19 mouse cellular contexts compared by ENCODE assay signal in the genomic region with DNA sequence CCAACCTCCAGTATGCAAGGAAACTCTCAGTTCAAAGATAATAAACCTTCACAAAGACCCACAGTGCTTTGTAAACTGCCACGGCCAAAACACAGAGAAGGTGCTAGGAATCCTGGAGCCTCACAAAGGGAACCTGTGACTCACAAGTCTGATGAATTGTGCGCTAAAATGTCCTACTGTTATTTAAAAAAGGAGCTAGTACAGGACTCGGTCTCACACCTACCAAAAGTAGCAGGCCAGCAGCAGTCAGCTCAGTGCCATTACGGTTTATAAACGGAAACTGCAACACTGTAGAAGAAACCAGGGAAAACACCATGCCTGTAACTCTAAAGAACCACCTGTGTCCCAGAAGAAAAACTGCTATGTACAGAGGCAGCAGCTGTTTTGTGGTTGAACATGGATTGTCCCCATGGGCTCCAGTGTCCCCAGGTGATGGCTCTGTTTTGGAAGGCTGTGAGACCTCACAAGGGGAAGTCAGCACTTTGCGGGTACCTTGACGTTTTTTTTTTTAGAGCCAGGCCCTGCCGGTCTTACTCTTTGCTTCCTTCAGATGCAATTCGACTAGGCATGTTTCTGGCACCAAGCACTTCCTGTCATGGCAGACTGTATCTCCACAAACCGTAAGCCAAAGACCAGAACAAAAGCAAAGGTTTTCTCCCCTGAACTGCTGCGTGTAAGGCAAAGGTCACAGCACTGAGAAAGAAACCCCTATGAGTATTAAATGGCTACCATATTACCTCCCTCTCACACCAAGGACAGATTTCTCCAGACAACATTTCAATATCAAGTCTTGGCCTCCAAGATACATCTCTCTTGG. TPM values are rescaled to one million over a fixed set of nuclear protein-coding genes. Genes with fewer than 3 reads are reported as not detected.
A peak's percentile ranks its signal among the peaks of the same experiment; 100 is the strongest.
DNase-seq lines count a peak whose midpoint lies in the region; ATAC-seq and TF ChIP-seq lines count a peak whose summit lies in the region.
"Had no signal": no experiment of that assay in that cellular context is flagged by ENCODE, and none has a peak within 500 bp of the region (broad histone marks: within the 10 kb centered on the region; RNA-seq: fewer than 3 reads in every experiment).

No protein-coding gene starts in this region.

- no peak; the same call in 1 of the 2 replicates for TF ChIP-seq POLR2A in CH12.LX (IDR thresholded peaks at IDR 0.05; ENCODE audit: low read depth, low read length)

- no peak overlapping the region for H3K4me3 ChIP-seq in forebrain, embryonic 12.5 days (replicated peaks)
- no peak overlapping the region for H3K4me3 ChIP-seq in forebrain, embryonic 15.5 days
- no peak overlapping the region for H3K4me3 ChIP-seq in midbrain, embryonic 10.5 days
- no peak overlapping the region for H3K4me3 ChIP-seq in midbrain, embryonic 15.5 days
- no peak overlapping the region for H3K4me3 ChIP-seq in CH12.LX (replicated peaks in 1 of 3; ENCODE audit: low read depth in 2 of 3, low read length in 2 of 3, poor library complexity in 1 of 3)
- H3K4me3 ChIP-seq in limb, embryonic 11.5 days (ENCODE audit: low read depth, low read length): no peak overlapping the region
- H3K4me3 ChIP-seq: forebrain, embryonic 13.5 days; hindbrain, embryonic 15.5 days; limb, embryonic 15.5 days had no signal

- no peaks in the 10 kb centered on the region for H3K36me3 ChIP-seq in forebrain, embryonic 12.5 days (replicated peaks)
- H3K36me3 ChIP-seq in forebrain, embryonic 15.5 days: no peaks in the 10 kb centered on the region
- H3K36me3 ChIP-seq in midbrain, embryonic 10.5 days: no peaks in the 10 kb centered on the region
- no peaks in the 10 kb centered on the region for H3K36me3 ChIP-seq in midbrain, embryonic 15.5 days (replicated peaks)
- H3K36me3 ChIP-seq in CH12.LX (replicated peaks in 1 of 2; ENCODE audit: control insufficient read depth in 1 of 2, insufficient read depth in 1 of 2, low read length in 1 of 2): peaks cover 21% of the 10 kb centered on the region in 2 experiments
- H3K36me3 ChIP-seq in limb, embryonic 11.5 days (ENCODE audit: control insufficient read depth, insufficient read depth, low read length): no peaks in the 10 kb centered on the region
- H3K36me3 ChIP-seq: hindbrain, embryonic 15.5 days; limb, embryonic 15.5 days had no signal

- H3K79me2 ChIP-seq in CH12.LX (replicated peaks; ENCODE audit: control insufficient read depth, extremely low read depth, insufficient read depth, poor library complexity, severe bottlenecking): peaks cover 3% of the 10 kb centered on the region; the same call in 1 of the 2 replicates

- 0 out of 2 replicates have a peak overlapping the region, but pooled peaks have one; percentile 54 for H3K27ac ChIP-seq in forebrain, embryonic 12.5 days
- no peak overlapping the region for H3K27ac ChIP-seq in forebrain, embryonic 15.5 days (replicated peaks)
- 0 out of 2 replicates have a peak overlapping the region, but pooled peaks have one; percentile 4 for H3K27ac ChIP-seq in midbrain, embryonic 10.5 days (replicated peaks)
- H3K27ac ChIP-seq in midbrain, embryonic 15.5 days: no peak overlapping the region
- H3K27ac ChIP-seq in CH12.LX (ENCODE audit: insufficient read depth, low read depth): peak overlapping the region; percentile 48
- peak overlapping the region; percentile 73 for H3K27ac ChIP-seq in limb, embryonic 11.5 days (replicated peaks; ENCODE audit: low read depth, low read length)
- H3K27ac ChIP-seq: forebrain, embryonic 13.5 days; hindbrain, embryonic 15.5 days; limb, embryonic 15.5 days had no signal

- in situ Hi-C loops in CH12.LX (cut with MboI; ENCODE audit: low pct_ligation_motif_present, low pct_unique_long_range_greater_than_20kb, low sequenced_read_pairs): no loop called here

- TF ChIP-seq CTCF in CH12.LX (conservative IDR thresholded peaks at IDR 0.05 in 1 of 2, IDR thresholded peaks at IDR 0.05 in 1 of 2; ENCODE audit: low read depth in 2 of 2, low read length in 2 of 2): no peak

- peaks cover 41% of the 10 kb centered on the region for H3K4me1 ChIP-seq in forebrain, embryonic 12.5 days
- H3K4me1 ChIP-seq in forebrain, embryonic 15.5 days: peaks cover 32% of the 10 kb centered on the region
- H3K4me1 ChIP-seq in midbrain, embryonic 10.5 days: peaks cover 46% of the 10 kb centered on the region
- peaks cover 23% of the 10 kb centered on the region for H3K4me1 ChIP-seq in midbrain, embryonic 15.5 days
- H3K4me1 ChIP-seq in CH12.LX (ENCODE audit: control insufficient read depth in 1 of 2, insufficient read depth in 2 of 2): peaks cover 8 to 36% of the 10 kb centered on the region in 2 experiments
- peaks cover 7% of the 10 kb centered on the region for H3K4me1 ChIP-seq in limb, embryonic 11.5 days (ENCODE audit: control insufficient read depth, insufficient read depth, low read length)

- TF ChIP-seq RAD21 in CH12.LX (IDR thresholded peaks at IDR 0.05; ENCODE audit: low read depth, low read length): no peak; the same call in none of the 2 replicates

- DNase-seq in midbrain, embryonic 10.5 days (ENCODE audit: low spot score): no peak
- peak; percentile 98 for DNase-seq in CH12.LX (ENCODE audit: extremely low read depth)
- DNase-seq in limb, embryonic 11.5 days (ENCODE audit: low spot score): no peak
- no peak for DNase-seq in MN1 (ENCODE audit: low spot score)
- no peak for DNase-seq in heart, adult 11 months
- DNase-seq: adrenal gland, postnatal 10 days; cerebellum, adult 9-10 months; gastrocnemius, postnatal 10 days; heart, postnatal 10 days had no signal

- WGBS in forebrain, embryonic 12.5 days: 66% methylated on average over 11 of the region's 11 CpGs
- WGBS in forebrain, embryonic 15.5 days: 59% methylated on average over 11 of the region's 11 CpGs
- WGBS in midbrain, embryonic 10.5 days: 79% methylated on average over 11 of the region's 11 CpGs
- 71% methylated on average over 11 of the region's 11 CpGs for WGBS in midbrain, embryonic 15.5 days
- 55% methylated on average over 11 of the region's 11 CpGs for WGBS in limb, embryonic 11.5 days

- no peak for ATAC-seq in forebrain, embryonic 12.5 days (ENCODE audit: low FRiP score)
- ATAC-seq in forebrain, embryonic 15.5 days (replicated peaks): no peak
- ATAC-seq in midbrain, embryonic 15.5 days (replicated peaks): no peak
- ATAC-seq in limb, embryonic 11.5 days (ENCODE audit: insufficient number of reproducible peaks, low FRiP score, low TSS enrichment, low read depth): no peak
- ATAC-seq: forebrain, embryonic 13.5 days; intestine, postnatal 0 days had no signal

- 0 out of 2 replicates have a peak, but pooled peaks cover 4% of the 10 kb centered on the region for H3K27me3 ChIP-seq in forebrain, embryonic 12.5 days
- no peaks in the 10 kb centered on the region for H3K27me3 ChIP-seq in forebrain, embryonic 15.5 days
- no peaks in the 10 kb centered on the region for H3K27me3 ChIP-seq in midbrain, embryonic 10.5 days (ENCODE audit: low read depth, poor library complexity, severe bottlenecking)
- no peaks in the 10 kb centered on the region for H3K27me3 ChIP-seq in midbrain, embryonic 15.5 days (replicated peaks)
- no peaks in the 10 kb centered on the region for H3K27me3 ChIP-seq in CH12.LX (replicated peaks)
- H3K27me3 ChIP-seq in limb, embryonic 11.5 days (ENCODE audit: control insufficient read depth, insufficient read depth, low read length): no peaks in the 10 kb centered on the region
- H3K27me3 ChIP-seq: forebrain, embryonic 13.5 days; hindbrain, embryonic 15.5 days; limb, embryonic 15.5 days had no signal

- dilution Hi-C loops in CH12.LX (cut with MboI; ENCODE audit: extremely low pct_ligation_motif_present, extremely low pct_unique_long_range_greater_than_20kb, low sequenced_read_pairs): no loop called here

- no peak overlapping the region for H3K9ac ChIP-seq in forebrain, embryonic 12.5 days
- no peak overlapping the region for H3K9ac ChIP-seq in forebrain, embryonic 15.5 days (replicated peaks)
- H3K9ac ChIP-seq in midbrain, embryonic 15.5 days: no peak overlapping the region
- H3K9ac ChIP-seq in CH12.LX (ENCODE audit: insufficient read depth, low read depth): no peak overlapping the region
- H3K9ac ChIP-seq in limb, embryonic 11.5 days (ENCODE audit: low read length): no peak overlapping the region
- H3K9ac ChIP-seq: forebrain, embryonic 13.5 days; hindbrain, embryonic 15.5 days; limb, embryonic 15.5 days had no signal

- H3K4me2 ChIP-seq in forebrain, embryonic 12.5 days: no peak overlapping the region
- H3K4me2 ChIP-seq in forebrain, embryonic 15.5 days (replicated peaks): no peak overlapping the region
- H3K4me2 ChIP-seq in midbrain, embryonic 15.5 days: no peak overlapping the region
- H3K4me2 ChIP-seq in CH12.LX (ENCODE audit: insufficient read depth, low read depth, poor library complexity, severe bottlenecking): peak overlapping the region; percentile 24
- no peak overlapping the region; the same call in 1 of the 2 replicates for H3K4me2 ChIP-seq in limb, embryonic 11.5 days (ENCODE audit: low read depth, severe bottlenecking)
- H3K4me2 ChIP-seq: forebrain, embryonic 13.5 days; hindbrain, embryonic 15.5 days; limb, embryonic 15.5 days had no signal

- H3K9me3 ChIP-seq in forebrain, embryonic 12.5 days: no peaks in the 10 kb centered on the region
- H3K9me3 ChIP-seq in forebrain, embryonic 15.5 days: no peaks in the 10 kb centered on the region
- no peaks in the 10 kb centered on the region for H3K9me3 ChIP-seq in midbrain, embryonic 10.5 days (replicated peaks)
- H3K9me3 ChIP-seq in midbrain, embryonic 15.5 days: no peaks in the 10 kb centered on the region
- peaks cover 44% of the 10 kb centered on the region for H3K9me3 ChIP-seq in CH12.LX (replicated peaks; ENCODE audit: low read length)
- no peaks in the 10 kb centered on the region for H3K9me3 ChIP-seq in limb, embryonic 11.5 days (ENCODE audit: control insufficient read depth, low read length)
- H3K9me3 ChIP-seq: forebrain, embryonic 13.5 days; hindbrain, embryonic 15.5 days; limb, embryonic 15.5 days had no signal

- TF ChIP-seq EP300 in CH12.LX (IDR thresholded peaks at IDR 0.05; ENCODE audit: low read length): peak; percentile 99

RNA-seq across cellular contexts. Expression of gene Rffl, which starts 35.2 kb away (rescaled TPM):
- polyA plus RNA-seq in forebrain, embryonic 12.5 days (2016; fragmentation: Nextera tagmentation; extraction: Ambion mirVana): 16.6 and 19.1 TPM in 2 replicates
- polyA plus RNA-seq in forebrain, embryonic 15.5 days (2015; fragmentation: Nextera tagmentation; extraction: Ambion mirVana): 8.7 and 10.0 TPM in 2 replicates
- 11.5 and 12.0 TPM in 2 replicates for polyA plus RNA-seq in midbrain, embryonic 10.5 days (2016; fragmentation: Nextera tagmentation; extraction: Ambion mirVana)
- 4.1 and 4.6 TPM in 2 replicates for polyA plus RNA-seq in midbrain, embryonic 15.5 days (2015; fragmentation: Nextera tagmentation; extraction: Ambion mirVana)
- total RNA-seq in CH12.LX (2012; rRNA removed) (14.8 and 16.5 TPM in 2 replicates), CH12.LX (2014; rRNA removed) (1.2 and 1.5 TPM in 2 replicates)
- 3.0 TPM in 2 replicates for polyA plus RNA-seq in CH12.LX (2012; ENCODE audit: insufficient read length, low read depth)
- polyA plus RNA-seq in limb, embryonic 11.5 days (2014; fragmentation: Nextera tagmentation; extraction: Ambion mirVana): 11.4 and 12.7 TPM in 2 replicates

RNA-seq across cellular contexts. Expression of gene Rad51d, which starts 54.6 kb away (rescaled TPM):
- 12.6 and 14.2 TPM in 2 replicates for polyA plus RNA-seq in forebrain, embryonic 12.5 days (2016; fragmentation: Nextera tagmentation; extraction: Ambion mirVana)
- 13.5 and 14.2 TPM in 2 replicates for polyA plus RNA-seq in forebrain, embryonic 15.5 days (2015; fragmentation: Nextera tagmentation; extraction: Ambion mirVana)
- polyA plus RNA-seq in midbrain, embryonic 10.5 days (2016; fragmentation: Nextera tagmentation; extraction: Ambion mirVana): 16.3 and 17.2 TPM in 2 replicates
- 12.1 and 13.9 TPM in 2 replicates for polyA plus RNA-seq in midbrain, embryonic 15.5 days (2015; fragmentation: Nextera tagmentation; extraction: Ambion mirVana)
- total RNA-seq in CH12.LX (2012; rRNA removed) (27.2 and 35.5 TPM in 2 replicates), CH12.LX (2014; rRNA removed) (15.0 and 15.7 TPM in 2 replicates)
- 27.6 and 33.3 TPM in 2 replicates for polyA plus RNA-seq in CH12.LX (2012; ENCODE audit: insufficient read length, low read depth)
- polyA plus RNA-seq in limb, embryonic 11.5 days (2014; fragmentation: Nextera tagmentation; extraction: Ambion mirVana): 12.8 and 13.1 TPM in 2 replicates

RNA-seq across cellular contexts. Expression of gene Lig3, which starts 54.9 kb away (rescaled TPM):
- 53.6 and 57.8 TPM in 2 replicates for polyA plus RNA-seq in forebrain, embryonic 12.5 days (2016; fragmentation: Nextera tagmentation; extraction: Ambion mirVana)
- 33.7 and 35.1 TPM in 2 replicates for polyA plus RNA-seq in forebrain, embryonic 15.5 days (2015; fragmentation: Nextera tagmentation; extraction: Ambion mirVana)
- polyA plus RNA-seq in midbrain, embryonic 10.5 days (2016; fragmentation: Nextera tagmentation; extraction: Ambion mirVana): 41.1 and 47.2 TPM in 2 replicates
- polyA plus RNA-seq in midbrain, embryonic 15.5 days (2015; fragmentation: Nextera tagmentation; extraction: Ambion mirVana): 27.4 and 29.1 TPM in 2 replicates
- total RNA-seq in CH12.LX (2012; rRNA removed) (45.2 and 63.5 TPM in 2 replicates), CH12.LX (2014; rRNA removed) (40.9 and 45.7 TPM in 2 replicates)
- 97.4 and 101 TPM in 2 replicates for polyA plus RNA-seq in CH12.LX (2012; ENCODE audit: insufficient read length, low read depth)
- 44.7 and 49.6 TPM in 2 replicates for polyA plus RNA-seq in limb, embryonic 11.5 days (2014; fragmentation: Nextera tagmentation; extraction: Ambion mirVana)

RNA-seq across cellular contexts. Expression of gene Fndc8, which starts 56.1 kb away (rescaled TPM):
- polyA plus RNA-seq in forebrain, embryonic 12.5 days (2016; fragmentation: Nextera tagmentation; extraction: Ambion mirVana): 0.21 and 0.40 TPM in 2 replicates
- polyA plus RNA-seq in forebrain, embryonic 15.5 days (2015; fragmentation: Nextera tagmentation; extraction: Ambion mirVana): 0.23 and 0.60 TPM in 2 replicates
- 0.28 and 0.34 TPM in 2 replicates for polyA plus RNA-seq in midbrain, embryonic 10.5 days (2016; fragmentation: Nextera tagmentation; extraction: Ambion mirVana)
- 0.78 and 1.2 TPM in 2 replicates for polyA plus RNA-seq in midbrain, embryonic 15.5 days (2015; fragmentation: Nextera tagmentation; extraction: Ambion mirVana)
- total RNA-seq in CH12.LX (2012; rRNA removed) (0.08 TPM in 1 of 2 replicates, not detected in the other), CH12.LX (2014; rRNA removed) (not detected in 2 replicates)
- 0.22 and 0.36 TPM in 2 replicates for polyA plus RNA-seq in CH12.LX (2012; ENCODE audit: insufficient read length, low read depth)
- 0.15 and 0.20 TPM in 2 replicates for polyA plus RNA-seq in limb, embryonic 11.5 days (2014; fragmentation: Nextera tagmentation; extraction: Ambion mirVana)
- total RNA-seq: gastrocnemius, postnatal 10 days; heart, adult 8-10 months; layer of hippocampus, adult 18-20 months; megakaryocyte, adult 5-6 weeks had no signal

Comparison
In these comparisons a context has a peak if more than half of its experiments do, and no peak if none do; other contexts are left out.
1. H3K27ac ChIP-seq: peak in forebrain, embryonic 12.5 days (single experiment), midbrain, embryonic 10.5 days (single experiment), CH12.LX (single experiment) and limb, embryonic 11.5 days (single experiment); none in forebrain, embryonic 15.5 days (single experiment) and midbrain, embryonic 15.5 days (single experiment).